Mouse (Mus musculus) kidney, postnatal 0 days (tissue): Measurements from ENCODE around the gene Rrnad1. TPM values are rescaled to one million over a fixed set of nuclear protein-coding genes. Genes with fewer than 3 reads are reported as not detected.

Source experiments
- ATAC-seq: fragments of 200-750 bp; cut with Nextera tagmentation; replicated peaks from 2 replicates; pipeline ENCODE4 v1.8.0; 2017; ENCODE audit warnings: low read depth, moderate number of reproducible peaks, moderate TSS enrichment, moderate library complexity; ENCODE audit not compliant: low FRiP score
- DNase-seq: peaks from one replicate; pipeline ENCODE4 v3.0.0-alpha.2; 2016; ENCODE audit warnings: low spot score
- H3K27ac ChIP-seq: fragments of 300-500 bp; sonication (generic); 2 replicates; pipeline ENCODE4 v1.5.1; 2014; ENCODE audit warnings: mild to moderate bottlenecking
- H3K27me3 ChIP-seq: fragments of 300-500 bp; sonication (generic); 2 replicates; pipeline ENCODE4 v1.6.1; 2014; ENCODE audit warnings: low read length, mixed read lengths; ENCODE audit not compliant: insufficient read depth
- H3K36me3 ChIP-seq: fragments of 300-500 bp; sonication (generic); 2 replicates; pipeline ENCODE4 v1.6.1; 2014; ENCODE audit warnings: low read length, mixed read lengths; ENCODE audit not compliant: insufficient read depth
- H3K4me1 ChIP-seq: fragments of 300-500 bp; sonication (generic); replicated peaks from 2 replicates; pipeline ENCODE4 v1.6.1; 2014; ENCODE audit warnings: antibody characterized with exemption, low read length, mixed read lengths; ENCODE audit not compliant: insufficient read depth
- H3K4me2 ChIP-seq: fragments of 300-500 bp; sonication (generic); 2 replicates; pipeline ENCODE4 v1.6.1; 2014; ENCODE audit warnings: mild to moderate bottlenecking, low read length, moderate library complexity, mixed read lengths
- H3K4me3 ChIP-seq: fragments of 300-500 bp; sonication (generic); replicated peaks from 2 replicates; pipeline ENCODE4 v1.5.1; 2014; ENCODE audit warnings: low read depth, low read length
- H3K9ac ChIP-seq: fragments of 300-500 bp; sonication (generic); 2 replicates; pipeline ENCODE4 v1.6.1; 2014; ENCODE audit warnings: low read depth, low read length
- H3K9me3 ChIP-seq: fragments of 300-500 bp; sonication (generic); replicated peaks from 2 replicates; pipeline ENCODE4 v1.6.1; 2016; ENCODE audit warnings: low read length, inconsistent platforms, mixed read lengths
- CTCF ChIP-seq: IDR thresholded peaks from 2 replicates; pipeline ENCODE4 v1.5.1; 2016; ENCODE audit warnings: antibody characterized with exemption, low read depth, mild to moderate bottlenecking, moderate library complexity
- whole genome bisulfite sequencing: fragments of 180-500 bp; shearing (Covaris S2); extraction: QIAGEN DNeasy Blood & Tissue Kit; methylation state at CpG from one replicate; pipeline ENCODE4 v1.1.7; 2014; 5-methylcytosine and 5-hydroxymethylcytosine counted together
- polyA plus RNA-seq: library from polyadenylated mRNA; unstranded; fragments of >200 nt; fragmentation: Nextera tagmentation; extraction: Ambion mirVana; gene quantifications from 2 replicates; pipeline ENCODE4 v1.2.1, GENCODE M21; 2015

Gene Rrnad1
- 12.1 and 12.3 TPM in 2 replicates for polyA plus RNA-seq

GRCm38 (mm10) chr3:87930078-87930795, at the start of gene Rrnad1, which contains the start of gene Isg20l2:
Rrnad1 (minus strand) TSS chr3:87930717.
Isg20l2 (plus strand) TSS chr3:87930314.
- ATAC-seq: peak; percentile 97
- H3K4me3 ChIP-seq: peak within 1 kb of the TSS; percentile 80
- H3K36me3 ChIP-seq: peaks cover 27% of the 10 kb centered on the region
- H3K9ac ChIP-seq: peak within 1 kb of the TSS; percentile 87
- TF ChIP-seq CTCF: peak; percentile 84
- H3K27ac ChIP-seq: peak within 1 kb of the TSS; percentile 93
- WGBS: under 1% methylated on average over 53 of the region's 78 CpGs
- H3K4me2 ChIP-seq: peak within 1 kb of the TSS; percentile 84
- no peaks in the 10 kb centered on the region for H3K27me3 ChIP-seq
- H3K9me3 ChIP-seq: no peaks in the 10 kb centered on the region
- peaks cover 7% of the 10 kb centered on the region; the same call in 1 of the 2 replicates for H3K4me1 ChIP-seq
- DNase-seq: peak; percentile 98

GRCm38 (mm10) chr3:87980085-87980484, 49.6 kb upstream of the Rrnad1 start:
- TF ChIP-seq CTCF: no peak
- no peak overlapping the region for H3K9ac ChIP-seq
- no peaks in the 10 kb centered on the region for H3K9me3 ChIP-seq
- H3K36me3 ChIP-seq: peaks cover 7% of the 10 kb centered on the region; the same call in 1 of the 2 replicates
- ATAC-seq (no peak), DNase-seq (no peak)
- H3K27ac ChIP-seq: peak overlapping the region; percentile 20; the same call in 1 of the 2 replicates
- H3K4me2 ChIP-seq: no peak overlapping the region
- H3K4me1 ChIP-seq: peaks cover 34% of the 10 kb centered on the region
- no peak overlapping the region for H3K4me3 ChIP-seq
- WGBS: 54% methylated on average over 3 of the region's 3 CpGs
- no peaks in the 10 kb centered on the region for H3K27me3 ChIP-seq

- TF ChIP-seq CTCF: no peak
- Histone ChIP-seq H3K36me3 (peaks cover 7% of the 10 kb centered on the region; the same call in 1 of the 2 replicates), H3K9me3 (no peaks in the 10 kb centered on the region), H3K27me3 (no peaks in the 10 kb centered on the region), H3K4me3 (no peak overlapping the region), H3K4me1 (peaks cover 34% of the 10 kb centered on the region), H3K4me2 (no peak overlapping the region), H3K9ac (no peak overlapping the region), H3K27ac (no peak overlapping the region)
- WGBS: 83% methylated on average over 5 of the region's 5 CpGs
- DNase-seq (no peak), ATAC-seq (no peak)
These were observed 49.0 kb upstream of the Rrnad1 start for GRCm38 (mm10) chr3:87979493-87979892.

- no peak for ATAC-seq
These were observed 44.0 kb upstream of the Rrnad1 start for GRCm38 (mm10) chr3:87974381-87974987.

GRCm38 (mm10) chr3:87973593-87974380, 43.3 kb upstream of the Rrnad1 start:
- WGBS: 51% methylated on average over 14 of the region's 14 CpGs
- Histone ChIP-seq H3K27me3 (no peaks in the 10 kb centered on the region), H3K4me3 (peak overlapping the region; percentile 53), H3K9me3 (no peaks in the 10 kb centered on the region), H3K36me3 (peaks cover 7% of the 10 kb centered on the region; the same call in 1 of the 2 replicates), H3K4me2 (peak overlapping the region; percentile 84), H3K27ac (no peak overlapping the region), H3K9ac (peak overlapping the region; percentile 43; the same call in 1 of the 2 replicates), H3K4me1 (peaks cover 27% of the 10 kb centered on the region)
- no peak for TF ChIP-seq CTCF
- DNase-seq: no peak
- no peak for ATAC-seq

More at GRCm38 (mm10) chr3:87974381-87974987, 44.0 kb upstream of the Rrnad1 start:
- Histone ChIP-seq H3K4me3 (0 out of 2 replicates have a peak overlapping the region, but pooled peaks have one; percentile 4), H3K4me1 (peaks cover 27% of the 10 kb centered on the region), H3K9me3 (no peaks in the 10 kb centered on the region), H3K27ac (no peak overlapping the region), H3K9ac (peak overlapping the region; percentile 43; the same call in 1 of the 2 replicates), H3K4me2 (peak overlapping the region; percentile 84), H3K36me3 (peaks cover 7% of the 10 kb centered on the region; the same call in 1 of the 2 replicates), H3K27me3 (no peaks in the 10 kb centered on the region)
- 34% methylated on average over 12 of the region's 12 CpGs for WGBS
- DNase-seq: no peak
- no peak for TF ChIP-seq CTCF

GRCm38 (mm10) chr3:87972776-87973175, 42.3 kb upstream of the Rrnad1 start:
- no peak for DNase-seq
- H3K9me3 ChIP-seq: no peaks in the 10 kb centered on the region
- WGBS: 19% methylated on average over 5 of the region's 5 CpGs

More at GRCm38 (mm10) chr3:87972776-87973175, 42.3 kb upstream of the Rrnad1 start:
- Histone ChIP-seq H3K36me3 (peaks cover 7% of the 10 kb centered on the region; the same call in 1 of the 2 replicates), H3K4me2 (peak overlapping the region; percentile 84), H3K27me3 (no peaks in the 10 kb centered on the region), H3K27ac (no peak overlapping the region), H3K4me3 (peak overlapping the region; percentile 53), H3K9ac (no peak overlapping the region; the same call in 1 of the 2 replicates), H3K4me1 (peaks cover 27% of the 10 kb centered on the region)
- no peak for TF ChIP-seq CTCF
- ATAC-seq: no peak; the same call in 1 of the 2 replicates
